Comparison of ENCODE assay signal across 9 mouse cellular contexts in genomic region chr10:12019159-12019779, GRCm38 (mm10).
A peak's percentile ranks its signal among the peaks of the same experiment; 100 is the strongest.
DNase-seq lines count a peak whose midpoint lies in the region; ATAC-seq and TF ChIP-seq lines count a peak whose summit lies in the region.
"Had no signal": no experiment of that assay in that cellular context is flagged by ENCODE, and none has a peak within 500 bp of the region (broad histone marks: within the 10 kb centered on the region; RNA-seq: fewer than 3 reads in every experiment).

No protein-coding gene starts in this region.

- no peak for TF ChIP-seq POLR2A in heart, adult 2 months (IDR thresholded peaks at IDR 0.05; ENCODE audit: insufficient read depth, low read depth, low read length)

- TF ChIP-seq CTCF in heart, adult 2 months (IDR thresholded peaks at IDR 0.05): no peak

- intact Hi-C loops in heart, adult 2 months (cut with DNase I): no loop called here

- no peaks in the 10 kb centered on the region for H3K27me3 ChIP-seq in heart, adult 2 months (ENCODE audit: control insufficient read depth, insufficient read depth, low read length)
- H3K27me3 ChIP-seq: limb, embryonic 15.5 days had no signal

- no peak overlapping the region for H3K4me3 ChIP-seq in heart, adult 2 months
- H3K4me3 ChIP-seq: limb, embryonic 15.5 days had no signal

- H3K27ac ChIP-seq in heart, adult 2 months: peak overlapping the region; percentile 82
- H3K27ac ChIP-seq: limb, embryonic 15.5 days had no signal

- H3K79me2 ChIP-seq in heart, adult 2 months (replicated peaks; ENCODE audit: control insufficient read depth, insufficient read depth, low read length): no peaks in the 10 kb centered on the region

- WGBS in heart, adult 2 months: 37% methylated on average over 14 of the region's 14 CpGs

- DNase-seq in adrenal gland, adult (ENCODE audit: inconsistent age in 2 of 2, low spot score in 1 of 2): peak; percentile 38 to 86
- no peak for DNase-seq in adrenal gland, postnatal 4 days (ENCODE audit: low spot score in 2 of 2)
- peak; percentile 82 to 84 for DNase-seq in cerebellum, postnatal 10 days
- DNase-seq in heart, adult 2 months: peak; percentile 31 to 59
- DNase-seq in left cerebral cortex, adult 18-20 months (ENCODE audit: low spot score in 2 of 2): peak; percentile 60 to 70
- no peak for DNase-seq in yolk sac, embryonic 10.5 days (ENCODE audit: low spot score)
- DNase-seq in kidney, postnatal 36 days: no peak

- H3K4me1 ChIP-seq in heart, adult 2 months (ENCODE audit: control insufficient read depth, insufficient read depth, low read length): no peaks in the 10 kb centered on the region

- TF ChIP-seq EP300 in heart, adult 2 months (IDR thresholded peaks at IDR 0.05; ENCODE audit: insufficient read depth, low read depth, low read length): no peak

- H3K36me3 ChIP-seq in heart, adult 2 months (ENCODE audit: control insufficient read depth, insufficient read depth, low read length): no peaks in the 10 kb centered on the region
- H3K36me3 ChIP-seq: limb, embryonic 15.5 days had no signal

- H3K9ac ChIP-seq in heart, adult 2 months (ENCODE audit: low read depth, low read length): no peak overlapping the region
- H3K9ac ChIP-seq: limb, embryonic 15.5 days had no signal

- no peak for ATAC-seq in megakaryocyte progenitor cell, adult 5-6 weeks (replicated peaks; ENCODE audit: poor library complexity)

Comparison
In these comparisons a context has a peak if more than half of its experiments do, and no peak if none do; other contexts are left out.
1. DNase-seq: peak in adrenal gland, adult (2 of 2), cerebellum, postnatal 10 days (2 of 2), heart, adult 2 months (2 of 2) and left cerebral cortex, adult 18-20 months (2 of 2); none in adrenal gland, postnatal 4 days (0 of 2), yolk sac, embryonic 10.5 days (single experiment) and kidney, postnatal 36 days (0 of 2).